Mouse (Mus musculus): ENCODE data around the gene Far1. TPM values are rescaled to one million over a fixed set of nuclear protein-coding genes. Genes with fewer than 3 reads are reported as not detected.

Far1 gene
- polyA plus RNA-seq, 1 experiment, result 17.9 TPM

- Histone ChIP-seq H3K27me3 (ENCODE audit: control insufficient read depth, insufficient read depth, low read length) (no peaks in the 10 kb centered on the region), H3K4me1 (ENCODE audit: control insufficient read depth, insufficient read depth, low read length) (no peaks in the 10 kb centered on the region), H3K4me3 (ENCODE audit: control insufficient read depth, low read depth, low read length) (no peak overlapping the region), H3K27ac (ENCODE audit: control insufficient read depth, insufficient read depth, low read depth, low read length) (no peak overlapping the region), H3K36me3 (ENCODE audit: control insufficient read depth, insufficient read depth, low read length) (no peaks in the 10 kb centered on the region)
- TF ChIP-seq POLR2A (IDR thresholded peaks at IDR 0.05; ENCODE audit: control insufficient read depth, low read depth, low read length) (no peak), CTCF (IDR thresholded peaks at IDR 0.05; ENCODE audit: control insufficient read depth, insufficient read depth, insufficient replicate concordance, low read depth, low read length) (no peak)
Observed at GRCm38 (mm10) chr7:113612628-113613027, 99.0 kb downstream of the Far1 start.

GRCm38 (mm10) chr7:113614198-113614927, 100.7 kb downstream of the Far1 start:
- Histone ChIP-seq H3K27ac (ENCODE audit: control insufficient read depth, insufficient read depth, low read depth, low read length) (no peak overlapping the region), H3K4me3 (ENCODE audit: control insufficient read depth, low read depth, low read length) (no peak overlapping the region), H3K36me3 (ENCODE audit: control insufficient read depth, insufficient read depth, low read length) (no peaks in the 10 kb centered on the region), H3K27me3 (ENCODE audit: control insufficient read depth, insufficient read depth, low read length) (no peaks in the 10 kb centered on the region), H3K4me1 (ENCODE audit: control insufficient read depth, insufficient read depth, low read length) (no peaks in the 10 kb centered on the region)
- no peak for TF ChIP-seq CTCF (IDR thresholded peaks at IDR 0.05; ENCODE audit: control insufficient read depth, insufficient read depth, insufficient replicate concordance, low read depth, low read length)

DNA sequence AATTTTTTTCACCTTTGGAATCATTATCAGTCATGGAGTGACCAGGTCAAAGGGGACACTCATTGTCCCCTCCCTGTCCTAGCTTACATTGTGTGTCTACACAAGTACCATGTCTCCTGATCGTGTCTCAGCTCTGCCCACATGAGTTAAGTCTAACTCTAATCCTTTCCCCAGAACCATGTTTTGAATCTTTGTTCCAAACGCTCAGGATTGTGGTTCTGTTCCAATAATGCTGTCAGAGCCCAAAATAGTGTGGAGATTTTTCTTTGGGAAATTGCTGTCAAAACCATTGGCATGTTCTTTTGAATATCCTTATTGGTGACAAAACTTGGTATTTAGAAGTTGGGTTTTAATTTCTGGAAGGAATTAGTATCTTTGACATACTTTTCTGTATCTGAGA, 105.5 kb downstream of the Far1 start:
- Histone ChIP-seq H3K4me1 (ENCODE audit: control insufficient read depth, insufficient read depth, low read length) (no peaks in the 10 kb centered on the region), H3K27ac (ENCODE audit: control insufficient read depth, insufficient read depth, low read depth, low read length) (no peak overlapping the region), H3K27me3 (ENCODE audit: control insufficient read depth, insufficient read depth, low read length) (no peaks in the 10 kb centered on the region), H3K4me3 (ENCODE audit: control insufficient read depth, low read depth, low read length) (no peak overlapping the region), H3K36me3 (ENCODE audit: control insufficient read depth, insufficient read depth, low read length) (no peaks in the 10 kb centered on the region)
- TF ChIP-seq CTCF (IDR thresholded peaks at IDR 0.05; ENCODE audit: control insufficient read depth, insufficient read depth, insufficient replicate concordance, low read depth, low read length) (no peak), POLR2A (IDR thresholded peaks at IDR 0.05; ENCODE audit: control insufficient read depth, low read depth, low read length) (no peak)

GRCm38 (mm10) chr7:113619768-113620167, 106.1 kb downstream of the Far1 start:
- H3K4me3 ChIP-seq (ENCODE audit: control insufficient read depth, low read depth, low read length), result no peak overlapping the region
- no peak overlapping the region for H3K27ac ChIP-seq (ENCODE audit: control insufficient read depth, insufficient read depth, low read depth, low read length)
- H3K27me3 ChIP-seq (ENCODE audit: control insufficient read depth, insufficient read depth, low read length), result no peaks in the 10 kb centered on the region
- H3K4me1 ChIP-seq (ENCODE audit: control insufficient read depth, insufficient read depth, low read length), result no peaks in the 10 kb centered on the region
- no peaks in the 10 kb centered on the region for H3K36me3 ChIP-seq (ENCODE audit: control insufficient read depth, insufficient read depth, low read length)
- TF ChIP-seq CTCF (IDR thresholded peaks at IDR 0.05; ENCODE audit: control insufficient read depth, insufficient read depth, insufficient replicate concordance, low read depth, low read length) (no peak), POLR2A (IDR thresholded peaks at IDR 0.05; ENCODE audit: control insufficient read depth, low read depth, low read length) (no peak)

Other genes with a start within 250 kb of the Far1 start
- 72.9 and 74.3 TPM in 2 replicates for gene Btbd10, start 144.4 kb upstream of the Far1 start, polyA plus RNA-seq (2012; rRNA removed)
- not detected in 2 replicates for gene Pth, start 125.3 kb upstream of the Far1 start, polyA plus RNA-seq (2012; rRNA removed)